Mouse (Mus musculus) kidney, postnatal 0 days (tissue): ENCODE measurements at regions not wholly inside any gene's neighbourhood (a gene's known extent, or its start where the extent isn't known, plus 50 kb on each side); places are given as distances from the start of the nearest gene placed in this dataset.
A peak's percentile ranks its signal among the peaks of the same experiment; 100 is the strongest.

Experiments used
- ATAC-seq: fragments of 200-750 bp; cut with Nextera tagmentation; replicated peaks from 2 replicates; pipeline ENCODE4 v1.8.0; 2017; ENCODE audit warnings: low read depth, moderate number of reproducible peaks, moderate TSS enrichment, moderate library complexity; ENCODE audit not compliant: low FRiP score
- DNase-seq: peaks from one replicate; pipeline ENCODE4 v3.0.0-alpha.2; 2016; ENCODE audit warnings: low spot score
- H3K27ac ChIP-seq: fragments of 300-500 bp; sonication (generic); 2 replicates; pipeline ENCODE4 v1.5.1; 2014; ENCODE audit warnings: mild to moderate bottlenecking
- H3K27me3 ChIP-seq: fragments of 300-500 bp; sonication (generic); 2 replicates; pipeline ENCODE4 v1.6.1; 2014; ENCODE audit warnings: low read length, mixed read lengths; ENCODE audit not compliant: insufficient read depth
- H3K36me3 ChIP-seq: fragments of 300-500 bp; sonication (generic); 2 replicates; pipeline ENCODE4 v1.6.1; 2014; ENCODE audit warnings: low read length, mixed read lengths; ENCODE audit not compliant: insufficient read depth
- H3K4me1 ChIP-seq: fragments of 300-500 bp; sonication (generic); replicated peaks from 2 replicates; pipeline ENCODE4 v1.6.1; 2014; ENCODE audit warnings: antibody characterized with exemption, low read length, mixed read lengths; ENCODE audit not compliant: insufficient read depth
- H3K4me2 ChIP-seq: fragments of 300-500 bp; sonication (generic); 2 replicates; pipeline ENCODE4 v1.6.1; 2014; ENCODE audit warnings: mild to moderate bottlenecking, low read length, moderate library complexity, mixed read lengths
- H3K4me3 ChIP-seq: fragments of 300-500 bp; sonication (generic); replicated peaks from 2 replicates; pipeline ENCODE4 v1.5.1; 2014; ENCODE audit warnings: low read depth, low read length
- H3K9ac ChIP-seq: fragments of 300-500 bp; sonication (generic); 2 replicates; pipeline ENCODE4 v1.6.1; 2014; ENCODE audit warnings: low read depth, low read length
- H3K9me3 ChIP-seq: fragments of 300-500 bp; sonication (generic); replicated peaks from 2 replicates; pipeline ENCODE4 v1.6.1; 2016; ENCODE audit warnings: low read length, inconsistent platforms, mixed read lengths
- CTCF ChIP-seq: IDR thresholded peaks from 2 replicates; pipeline ENCODE4 v1.5.1; 2016; ENCODE audit warnings: antibody characterized with exemption, low read depth, mild to moderate bottlenecking, moderate library complexity
- WGBS: fragments of 180-500 bp; shearing (Covaris S2); extraction: QIAGEN DNeasy Blood & Tissue Kit; methylation state at CpG from one replicate; pipeline ENCODE4 v1.1.7; 2014; 5-methylcytosine and 5-hydroxymethylcytosine counted together

- H3K4me1 ChIP-seq, result peaks cover 3% of the 10 kb centered on the region; the same call in 1 of the 2 replicates
- ATAC-seq (no peak), DNase-seq (no peak)
- no peak overlapping the region for H3K4me3 ChIP-seq
- H3K27me3 ChIP-seq, result no peaks in the 10 kb centered on the region
- no peak overlapping the region for H3K9ac ChIP-seq
- no peak for TF ChIP-seq CTCF
- H3K9me3 ChIP-seq, result no peaks in the 10 kb centered on the region
- no peaks in the 10 kb centered on the region for H3K36me3 ChIP-seq
- H3K4me2 ChIP-seq, result no peak overlapping the region
- 58% methylated on average over 7 of the region's 7 CpGs for whole genome bisulfite sequencing
- H3K27ac ChIP-seq, result no peak overlapping the region
These were observed 114.4 kb downstream of the Gm10260 start for GRCm38 (mm10) chr13:97646021-97646385.

DNA sequence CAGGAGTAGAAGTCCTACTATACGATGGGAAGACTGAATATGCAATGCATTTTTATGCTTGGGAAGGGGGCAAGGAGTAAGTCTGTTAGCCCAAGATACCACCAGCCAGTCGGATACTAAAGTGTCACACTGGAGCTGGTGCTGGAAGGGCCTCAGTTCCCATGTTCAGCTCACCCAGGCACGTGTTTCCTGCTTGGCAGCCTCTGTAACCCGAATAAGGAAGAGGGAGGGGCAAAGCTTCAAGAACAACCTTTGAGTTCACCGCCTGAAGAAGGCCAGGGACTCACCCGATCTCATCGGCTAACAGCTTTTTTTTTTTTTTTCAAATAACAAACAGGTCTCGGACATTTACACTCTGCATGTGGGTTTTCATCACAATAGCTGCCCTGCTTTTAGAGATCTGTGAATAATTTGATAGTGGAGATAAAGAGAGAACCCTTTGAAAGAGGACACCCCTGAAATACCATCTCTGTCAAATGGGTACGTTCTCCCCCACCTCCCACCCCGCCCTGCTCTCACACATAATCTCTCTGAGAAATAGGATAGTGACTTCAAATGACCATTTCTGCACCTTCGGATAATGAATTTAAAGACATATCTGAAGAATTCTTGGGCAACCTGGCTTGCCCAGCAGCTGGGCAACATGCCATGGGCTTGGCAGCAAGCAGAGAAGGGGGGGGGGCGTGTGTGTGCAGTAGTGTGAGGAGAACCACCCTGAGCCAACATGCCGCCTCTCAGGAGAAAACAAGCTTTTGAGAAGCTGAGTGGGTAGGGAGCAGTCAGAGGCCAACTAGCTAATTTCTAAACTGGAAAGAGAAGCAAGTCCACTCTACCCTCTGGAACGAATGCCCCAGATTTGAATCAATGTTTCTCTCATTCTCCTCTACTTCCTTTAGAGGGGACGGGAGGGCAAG, 115.1 kb downstream of the Gm10260 start:
- no peak for ATAC-seq
- Histone ChIP-seq H3K9ac (no peak overlapping the region), H3K36me3 (no peaks in the 10 kb centered on the region), H3K4me3 (no peak overlapping the region), H3K27me3 (no peaks in the 10 kb centered on the region), H3K4me2 (no peak overlapping the region), H3K4me1 (peaks cover 3% of the 10 kb centered on the region; the same call in 1 of the 2 replicates), H3K27ac (no peak overlapping the region), H3K9me3 (no peaks in the 10 kb centered on the region)
- 43% methylated on average over 15 of the region's 15 CpGs for WGBS
- DNase-seq, result peak; percentile 63
- no peak for TF ChIP-seq CTCF

GRCm38 (mm10) chr13:97640236-97640635, 120.2 kb downstream of the Gm10260 start:
- Histone ChIP-seq H3K9ac (no peak overlapping the region), H3K27me3 (no peaks in the 10 kb centered on the region), H3K4me3 (no peak overlapping the region), H3K4me2 (no peak overlapping the region), H3K36me3 (no peaks in the 10 kb centered on the region), H3K9me3 (no peaks in the 10 kb centered on the region), H3K27ac (no peak overlapping the region), H3K4me1 (peaks cover 3% of the 10 kb centered on the region; the same call in 1 of the 2 replicates)
- no peak for TF ChIP-seq CTCF
- ATAC-seq (no peak), DNase-seq (no peak)
- 64% methylated on average over 3 of the region's 3 CpGs for WGBS

- Histone ChIP-seq H3K9me3 (no peaks in the 10 kb centered on the region), H3K4me2 (no peak overlapping the region), H3K9ac (no peak overlapping the region), H3K4me1 (no peaks in the 10 kb centered on the region), H3K36me3 (no peaks in the 10 kb centered on the region), H3K27ac (no peak overlapping the region), H3K4me3 (no peak overlapping the region), H3K27me3 (no peaks in the 10 kb centered on the region)
- DNase-seq (no peak), ATAC-seq (no peak)
- TF ChIP-seq CTCF, result no peak
- 81% methylated on average over 3 of the region's 3 CpGs for WGBS
These were observed 120.8 kb downstream of the Gm10260 start for GRCm38 (mm10) chr13:97639656-97640055.

- no peak for TF ChIP-seq CTCF
- ATAC-seq, result no peak
- Histone ChIP-seq H3K4me2 (no peak overlapping the region), H3K9ac (no peak overlapping the region), H3K4me1 (no peaks in the 10 kb centered on the region), H3K36me3 (no peaks in the 10 kb centered on the region), H3K9me3 (no peaks in the 10 kb centered on the region), H3K27me3 (no peaks in the 10 kb centered on the region), H3K4me3 (no peak overlapping the region), H3K27ac (no peak overlapping the region)
- 64% methylated on average over 5 of the region's 5 CpGs for WGBS
- DNase-seq, result no peak
These were observed 121.9 kb downstream of the Gm10260 start for GRCm38 (mm10) chr13:97638457-97639088.

GRCm38 (mm10) chr13:97637506-97637905, 122.9 kb downstream of the Gm10260 start:
- H3K36me3 ChIP-seq, result no peaks in the 10 kb centered on the region
- H3K9me3 ChIP-seq, result no peaks in the 10 kb centered on the region
- no peak overlapping the region for H3K4me3 ChIP-seq
- no peaks in the 10 kb centered on the region for H3K4me1 ChIP-seq
- DNase-seq, result no peak
- 90% methylated on average over 6 of the region's 6 CpGs for WGBS
- TF ChIP-seq CTCF, result no peak
- no peak overlapping the region for H3K27ac ChIP-seq
- H3K27me3 ChIP-seq, result no peaks in the 10 kb centered on the region
- no peak for ATAC-seq
- no peak overlapping the region for H3K9ac ChIP-seq
- H3K4me2 ChIP-seq, result no peak overlapping the region
